Mouse (Mus musculus) common myeloid progenitor, adult 5-6 weeks (primary cell): ENCODE measurements at regions not wholly inside any gene's neighbourhood (a gene's known extent, or its start where the extent isn't known, plus 50 kb on each side); places are given as distances from the start of the nearest gene placed in this dataset.

Experiments
- ATAC-seq: replicated peaks from 2 replicates; pipeline ENCODE4 v1.8.0; 2016; ENCODE audit warnings: low read depth, mild to moderate bottlenecking, moderate TSS enrichment, inconsistent platforms; ENCODE audit not compliant: poor library complexity, severe bottlenecking

- ATAC-seq = no peak
Measured at GRCm38 (mm10) chr5:64022633-64023323, 54.1 kb upstream of the Rell1 start.

GRCm38 (mm10) chr5:64023324-64023650 lies 54.6 kb upstream of the Rell1 start:
- ATAC-seq = 0 out of 2 replicates have a peak, but pooled peaks have one; percentile 15

GRCm38 (mm10) chr5:64024420-64024819 lies 55.7 kb upstream of the Rell1 start:
- peak; percentile 73 for ATAC-seq

GRCm38 (mm10) chr5:64027733-64028132 lies 59.0 kb upstream of the Rell1 start:
- ATAC-seq = no peak

GRCm38 (mm10) chr5:64029622-64030145 lies 61.0 kb upstream of the Rell1 start:
- ATAC-seq = peak; percentile 81

GRCm38 (mm10) chr5:64030281-64030960 lies 61.7 kb upstream of the Rell1 start:
- peak; percentile 39 for ATAC-seq

GRCm38 (mm10) chr5:64038394-64038793 lies 54.4 kb upstream of the Pgm2 start:
- peak; percentile 46 for ATAC-seq

- ATAC-seq = peak; percentile 55
Measured at GRCm38 (mm10) chr5:64040676-64041075, 52.1 kb upstream of the Pgm2 start.
